ENCODE assay signal across 10 mouse cellular contexts in the genomic region with DNA sequence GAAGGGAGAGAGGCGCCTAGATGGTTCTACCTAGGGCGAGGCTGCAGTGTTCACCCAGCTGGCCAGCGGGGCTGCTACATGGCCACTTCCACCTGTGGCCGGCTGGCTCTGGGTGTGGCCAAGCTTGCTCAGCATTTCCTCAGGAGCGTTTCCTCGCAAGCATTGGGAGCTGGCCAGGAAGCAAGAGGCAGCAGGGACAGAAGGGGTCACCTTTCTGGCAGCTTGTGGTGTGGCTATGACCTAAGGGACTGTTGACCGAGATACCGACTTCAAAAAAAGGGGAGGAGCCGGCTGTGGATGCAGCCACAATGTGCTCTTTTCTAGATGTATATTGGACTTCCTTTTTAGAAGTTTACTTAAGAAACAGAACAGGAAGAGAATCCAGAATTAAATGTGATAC. TPM values are rescaled to one million over a fixed set of nuclear protein-coding genes. Genes with fewer than 3 reads are reported as not detected.
DNase-seq lines count a peak whose midpoint lies in the region; ATAC-seq and TF ChIP-seq lines count a peak whose summit lies in the region.
"Had no signal": no experiment of that assay in that cellular context is flagged by ENCODE, and none has a peak within 500 bp of the region (broad histone marks: within the 10 kb centered on the region; RNA-seq: fewer than 3 reads in every experiment).

No protein-coding gene starts in this region.

- 13% methylated on average over 9 of the region's 9 CpGs for WGBS in heart, adult 2 months

- H3K9ac ChIP-seq in heart, adult 2 months (ENCODE audit: low read depth, low read length): peak overlapping the region; percentile 20
- H3K9ac ChIP-seq: midbrain, embryonic 12.5 days had no signal

- DNase-seq in heart, adult 2 months: peak; percentile 71 to 77
- DNase-seq in kidney, adult 8-10 months: peak; percentile 39 to 44
- DNase-seq in lung, postnatal 25 days (ENCODE audit: low spot score): peak; percentile 57
- no peak for DNase-seq in right cerebral cortex, postnatal 4 days
- no peak for DNase-seq in cerebellum, postnatal 4 days (ENCODE audit: low spot score in 2 of 2)
- no peak for DNase-seq in layer of hippocampus, adult 9-11 months
- DNase-seq: cerebellum, adult 9-11 months had no signal

- H3K27me3 ChIP-seq in heart, adult 2 months (ENCODE audit: control insufficient read depth, insufficient read depth, low read length): no peaks in the 10 kb centered on the region

- peak overlapping the region; percentile 74 for H3K4me3 ChIP-seq in heart, adult 2 months
- H3K4me3 ChIP-seq: midbrain, embryonic 12.5 days had no signal

- TF ChIP-seq POLR2A in heart, adult 2 months (IDR thresholded peaks at IDR 0.05; ENCODE audit: insufficient read depth, low read depth, low read length): no peak

- H3K79me2 ChIP-seq in heart, adult 2 months (replicated peaks; ENCODE audit: control insufficient read depth, insufficient read depth, low read length): no peaks in the 10 kb centered on the region

- TF ChIP-seq CTCF in heart, adult 2 months (IDR thresholded peaks at IDR 0.05): no peak

- intact Hi-C loops in heart, adult 2 months (cut with DNase I): no loop called here

- ATAC-seq in common myeloid progenitor, adult 5-6 weeks (replicated peaks; ENCODE audit: low read depth, poor library complexity, severe bottlenecking): peak; percentile 40; the same call in 1 of the 2 replicates
- ATAC-seq: forebrain, embryonic 16.5 days had no signal

- TF ChIP-seq EP300 in heart, adult 2 months (IDR thresholded peaks at IDR 0.05; ENCODE audit: insufficient read depth, low read depth, low read length): no peak

- H3K4me1 ChIP-seq in heart, adult 2 months (ENCODE audit: control insufficient read depth, insufficient read depth, low read length): peaks cover 15% of the 10 kb centered on the region

- no peaks in the 10 kb centered on the region for H3K36me3 ChIP-seq in heart, adult 2 months (ENCODE audit: control insufficient read depth, insufficient read depth, low read length)
- H3K36me3 ChIP-seq: midbrain, embryonic 12.5 days had no signal

- peak overlapping the region; percentile 85 for H3K27ac ChIP-seq in heart, adult 2 months
- H3K27ac ChIP-seq: midbrain, embryonic 12.5 days had no signal

RNA-seq across cellular contexts. Expression of a gene that starts 0.6 kb away (rescaled TPM):
- not detected in 2 replicates for total RNA-seq in common myeloid progenitor, adult 5-6 weeks (2017)
- 10 to 100 TPM; 37.5 to 49.6 TPM for total RNA-seq in heart, adult 2 months (2021)
- 53.5 and 69.4 TPM in 2 replicates for polyA plus RNA-seq in heart, adult 2 months (2012; rRNA removed)

Comparison
In these comparisons a context has a peak if more than half of its experiments do, and no peak if none do; other contexts are left out.
1. DNase-seq: peak in heart, adult 2 months (2 of 2), kidney, adult 8-10 months (2 of 2) and lung, postnatal 25 days (single experiment); none in right cerebral cortex, postnatal 4 days (single experiment), cerebellum, postnatal 4 days (0 of 2) and layer of hippocampus, adult 9-11 months (single experiment).
2. RNA of a gene that starts 0.6 kb away (total RNA-seq): 37.5 to 49.6 TPM in heart, adult 2 months; not detected in common myeloid progenitor, adult 5-6 weeks; every median in the first group is over 10 times any median in the second.